Mouse (Mus musculus) limb, embryonic 13.5 days (tissue): ENCODE measurements around the gene 2210016F16Rik. TPM values are rescaled to one million over a fixed set of nuclear protein-coding genes. Genes with fewer than 3 reads are reported as not detected.
"Not testable (repeated sequence)": the region's sequence is repeated elsewhere in the genome, so short reads cannot be mapped to it uniquely, and the experiment has no call there.

Experiments used
- ATAC-seq: fragments of 200-750 bp; cut with Nextera tagmentation; 2 replicates; pipeline ENCODE4 v1.8.0; 2017; ENCODE audit warnings: low read depth, moderate number of reproducible peaks, moderate TSS enrichment; ENCODE audit not compliant: low FRiP score
- H3K27ac ChIP-seq: fragments of 300-500 bp; sonication (generic); 2 replicates; pipeline ENCODE4 v1.5.1; 2015; ENCODE audit warnings: inconsistent platforms, mild to moderate bottlenecking, moderate library complexity
- H3K27me3 ChIP-seq: fragments of 300-500 bp; sonication (generic); 2 replicates; pipeline ENCODE4 v1.6.1; 2015; ENCODE audit warnings: mild to moderate bottlenecking, inconsistent platforms
- H3K36me3 ChIP-seq: fragments of 300-500 bp; sonication (generic); 2 replicates; pipeline ENCODE4 v1.6.1; 2015; ENCODE audit warnings: inconsistent platforms, mild to moderate bottlenecking, moderate library complexity
- H3K4me1 ChIP-seq: fragments of 300-500 bp; sonication (generic); 2 replicates; pipeline ENCODE4 v1.6.1; 2015; ENCODE audit warnings: inconsistent platforms
- H3K4me2 ChIP-seq: fragments of 300-500 bp; sonication (generic); replicated peaks from 2 replicates; pipeline ENCODE4 v1.6.1; 2015; ENCODE audit warnings: inconsistent platforms, mild to moderate bottlenecking, moderate library complexity
- H3K4me3 ChIP-seq: fragments of 300-500 bp; sonication (generic); 2 replicates; pipeline ENCODE4 v1.5.1; 2015; ENCODE audit warnings: moderate library complexity, mild to moderate bottlenecking, inconsistent platforms
- H3K9ac ChIP-seq: fragments of 300-500 bp; sonication (generic); 2 replicates; pipeline ENCODE4 v1.6.1; 2015; ENCODE audit warnings: mild to moderate bottlenecking, inconsistent platforms
- H3K9me3 ChIP-seq: fragments of 300-500 bp; sonication (generic); 2 replicates; pipeline ENCODE4 v1.6.1; 2016; ENCODE audit warnings: inconsistent platforms
- WGBS: fragments of 180-500 bp; shearing (Covaris S2); methylation state at CpG from one replicate; pipeline ENCODE4 v1.1.7; 2015; 5-methylcytosine and 5-hydroxymethylcytosine counted together
- polyA plus RNA-seq: library from polyadenylated mRNA; unstranded; fragments of >200 nt; fragmentation: Nextera tagmentation; extraction: Ambion mirVana; gene quantifications from 2 replicates; pipeline ENCODE4 v1.2.1, GENCODE M21; 2015

2210016F16Rik gene
- polyA plus RNA-seq, 1 experiment from 2014 or later = 22.8 TPM

GRCm38 (mm10) chr13:58372278-58373152 is 12.5 kb downstream of the 2210016F16Rik start:
- Histone ChIP-seq H3K27me3 (no peaks in the 10 kb centered on the region), H3K4me2 (no peak overlapping the region), H3K4me3 (no peak overlapping the region), H3K36me3 (0 out of 2 replicates have a peak, but pooled peaks cover 3% of the 10 kb centered on the region), H3K9ac (no peak overlapping the region), H3K4me1 (no peaks in the 10 kb centered on the region), H3K27ac (no peak overlapping the region), H3K9me3 (peaks cover 13% of the 10 kb centered on the region; the same call in 1 of the 2 replicates)
- ATAC-seq = no peak
- 83% methylated on average over 5 of the region's 5 CpGs for WGBS

- H3K4me3 ChIP-seq = no peak overlapping the region
- H3K27ac ChIP-seq = no peak overlapping the region
- H3K4me1 ChIP-seq = no peaks in the 10 kb centered on the region
- H3K9ac ChIP-seq = no peak overlapping the region
- no peak overlapping the region for H3K4me2 ChIP-seq
- 69% methylated on average over 4 of the region's 4 CpGs for WGBS
- H3K36me3 ChIP-seq = no peaks in the 10 kb centered on the region
- ATAC-seq = no peak
- H3K27me3 ChIP-seq = no peaks in the 10 kb centered on the region
- H3K9me3 ChIP-seq = no peaks in the 10 kb centered on the region
Measured at GRCm38 (mm10) chr13:58368835-58369234, 16.2 kb downstream of the 2210016F16Rik start.

- no peak overlapping the region for H3K9ac ChIP-seq
- no peaks in the 10 kb centered on the region for H3K4me1 ChIP-seq
- H3K27ac ChIP-seq = no peak overlapping the region
- H3K4me2 ChIP-seq = no peak overlapping the region
- H3K4me3 ChIP-seq = no peak overlapping the region
- H3K36me3 ChIP-seq = no peaks in the 10 kb centered on the region
- no peaks in the 10 kb centered on the region for H3K9me3 ChIP-seq
- no peaks in the 10 kb centered on the region for H3K27me3 ChIP-seq
- ATAC-seq = no peak
- WGBS = 78% methylated on average over 1 of the region's 1 CpGs
Measured at GRCm38 (mm10) chr13:58367641-58368040, 17.4 kb downstream of the 2210016F16Rik start.

GRCm38 (mm10) chr13:58366373-58366772 is 18.7 kb downstream of the 2210016F16Rik start:
- H3K4me1 ChIP-seq = no peaks in the 10 kb centered on the region
- H3K27ac ChIP-seq = no peak overlapping the region
- no peaks in the 10 kb centered on the region for H3K36me3 ChIP-seq
- no peaks in the 10 kb centered on the region for H3K9me3 ChIP-seq
- H3K4me3 ChIP-seq = no peak overlapping the region
- no peak for ATAC-seq
- H3K4me2 ChIP-seq = no peak overlapping the region
- H3K27me3 ChIP-seq = no peaks in the 10 kb centered on the region
- H3K9ac ChIP-seq = no peak overlapping the region
- WGBS = 86% methylated on average over 3 of the region's 3 CpGs

- not testable (repeated sequence) for H3K4me3 ChIP-seq, H3K9ac ChIP-seq, H3K36me3 ChIP-seq, ATAC-seq, H3K4me2 ChIP-seq, H3K9me3 ChIP-seq, H3K4me1 ChIP-seq, H3K27me3 ChIP-seq, H3K27ac ChIP-seq
- 82% methylated on average over 8 of the region's 8 CpGs for WGBS
Measured at GRCm38 (mm10) chr13:58365179-58365578, 19.8 kb downstream of the 2210016F16Rik start.

- ATAC-seq = no peak
- Histone ChIP-seq H3K4me2 (no peak overlapping the region), H3K4me1 (no peaks in the 10 kb centered on the region), H3K4me3 (no peak overlapping the region), H3K9ac (no peak overlapping the region), H3K36me3 (no peaks in the 10 kb centered on the region), H3K9me3 (no peaks in the 10 kb centered on the region), H3K27me3 (no peaks in the 10 kb centered on the region), H3K27ac (no peak overlapping the region)
- 78% methylated on average over 8 of the region's 8 CpGs for WGBS
Measured at GRCm38 (mm10) chr13:58364353-58365175, 20.5 kb downstream of the 2210016F16Rik start.

- H3K9me3 ChIP-seq = no peaks in the 10 kb centered on the region
- peak overlapping the region; percentile 95 for H3K4me2 ChIP-seq
- ATAC-seq = peak; percentile 71
- no peaks in the 10 kb centered on the region for H3K36me3 ChIP-seq
- peaks cover 6% of the 10 kb centered on the region; the same call in 1 of the 2 replicates for H3K4me1 ChIP-seq
- no peaks in the 10 kb centered on the region for H3K27me3 ChIP-seq
- WGBS = 4% methylated on average over 7 of the region's 7 CpGs
- H3K27ac ChIP-seq = no peak overlapping the region
- peak overlapping the region; percentile 78; the same call in 1 of the 2 replicates for H3K9ac ChIP-seq
- peak overlapping the region; percentile 68 for H3K4me3 ChIP-seq
Measured at GRCm38 (mm10) chr13:58359304-58359653, 25.7 kb downstream of the 2210016F16Rik start.

- Histone ChIP-seq H3K27me3 (no peaks in the 10 kb centered on the region), H3K9ac (peak within 1 kb of the TSS; percentile 78), H3K9me3 (no peaks in the 10 kb centered on the region), H3K4me2 (peak within 1 kb of the TSS; percentile 95), H3K4me1 (peaks cover 6% of the 10 kb centered on the region; the same call in 1 of the 2 replicates), H3K4me3 (peak within 1 kb of the TSS; percentile 68), H3K36me3 (no peaks in the 10 kb centered on the region), H3K27ac (no peak within 1 kb of the TSS)
- WGBS = under 1% methylated on average over 82 of the region's 85 CpGs
- peak; percentile 99 for ATAC-seq
Measured at GRCm38 (mm10) chr13:58358629-58359303, 26.3 kb downstream of the 2210016F16Rik start, which contains the start of gene Kif27. Gene Kif27 (minus strand): TSS chr13:58359122.

GRCm38 (mm10) chr13:58352996-58353395 is 32.0 kb downstream of the 2210016F16Rik start:
- ATAC-seq = no peak
- Histone ChIP-seq H3K9me3 (no peaks in the 10 kb centered on the region), H3K4me3 (no peak overlapping the region), H3K9ac (no peak overlapping the region), H3K27me3 (no peaks in the 10 kb centered on the region), H3K4me2 (no peak overlapping the region), H3K36me3 (no peaks in the 10 kb centered on the region), H3K27ac (no peak overlapping the region), H3K4me1 (no peaks in the 10 kb centered on the region)

- Histone ChIP-seq H3K4me3 (no peak overlapping the region), H3K36me3 (no peaks in the 10 kb centered on the region), H3K9ac (no peak overlapping the region), H3K4me2 (no peak overlapping the region), H3K27me3 (no peaks in the 10 kb centered on the region), H3K9me3 (no peaks in the 10 kb centered on the region), H3K27ac (no peak overlapping the region), H3K4me1 (no peaks in the 10 kb centered on the region)
- 56% methylated on average over 4 of the region's 4 CpGs for WGBS
- ATAC-seq = no peak
Measured at GRCm38 (mm10) chr13:58350606-58351005, 34.4 kb downstream of the 2210016F16Rik start.

GRCm38 (mm10) chr13:58344505-58344904 is 40.5 kb downstream of the 2210016F16Rik start:
- no peak overlapping the region for H3K9ac ChIP-seq
- ATAC-seq = no peak
- whole genome bisulfite sequencing = 85% methylated on average over 9 of the region's 9 CpGs

GRCm38 (mm10) chr13:58337456-58337855 is 47.6 kb downstream of the 2210016F16Rik start:
- 82% methylated on average over 12 of the region's 12 CpGs for WGBS
- no peak for ATAC-seq
- H3K36me3 ChIP-seq = no peaks in the 10 kb centered on the region

More at GRCm38 (mm10) chr13:58344505-58344904, 40.5 kb downstream of the 2210016F16Rik start:
- Histone ChIP-seq H3K27me3 (no peaks in the 10 kb centered on the region), H3K4me1 (no peaks in the 10 kb centered on the region), H3K27ac (no peak overlapping the region), H3K36me3 (no peaks in the 10 kb centered on the region), H3K9me3 (no peaks in the 10 kb centered on the region), H3K4me3 (no peak overlapping the region), H3K4me2 (no peak overlapping the region)

More at GRCm38 (mm10) chr13:58337456-58337855, 47.6 kb downstream of the 2210016F16Rik start:
- Histone ChIP-seq H3K27me3 (no peaks in the 10 kb centered on the region), H3K4me1 (no peaks in the 10 kb centered on the region), H3K4me3 (no peak overlapping the region), H3K4me2 (no peak overlapping the region), H3K9ac (no peak overlapping the region), H3K9me3 (0 out of 2 replicates have a peak, but pooled peaks cover 5% of the 10 kb centered on the region), H3K27ac (no peak overlapping the region)
